Mouse (Mus musculus): ENCODE results near the gene Mamdc4. TPM values are rescaled to one million over a fixed set of nuclear protein-coding genes. Genes with fewer than 3 reads are reported as not detected.

Mamdc4 gene
- polyA plus RNA-seq, 1 experiment: 1.3 TPM

GRCm38 (mm10) chr2:25582466-25583119 lies 7.9 kb upstream of the Mamdc4 start:
- Histone ChIP-seq H3K4me1 (ENCODE audit: control insufficient read depth, insufficient read depth, low read length) (peaks cover 4% of the 10 kb centered on the region), H3K4me3 (ENCODE audit: insufficient read depth, low read depth, low read length) (no peak overlapping the region), H3K36me3 (ENCODE audit: control insufficient read depth, insufficient read depth, low read length) (no peaks in the 10 kb centered on the region; the same call in 1 of the 2 replicates), H3K27ac (ENCODE audit: insufficient read depth, low read depth, low read length) (no peak overlapping the region), H3K27me3 (replicated peaks; ENCODE audit: control insufficient read depth, insufficient read depth, low read length) (peaks cover 7% of the 10 kb centered on the region)
- 50% methylated on average over 12 of the region's 12 CpGs for WGBS
- TF ChIP-seq POLR2A (IDR thresholded peaks at IDR 0.05; ENCODE audit: low read depth, low read length) (no peak), CTCF (conservative IDR thresholded peaks at IDR 0.05; ENCODE audit: insufficient read depth, insufficient read length, low read depth, low read length) (no peak)
- no peak for DNase-seq

- no peak overlapping the region for H3K4me3 ChIP-seq (ENCODE audit: insufficient read depth, low read depth, low read length)
- no peak for TF ChIP-seq POLR2A (IDR thresholded peaks at IDR 0.05; ENCODE audit: low read depth, low read length)
- DNase-seq: no peak
- H3K27me3 ChIP-seq (replicated peaks; ENCODE audit: control insufficient read depth, insufficient read depth, low read length): peaks cover 10% of the 10 kb centered on the region
- no peak overlapping the region for H3K27ac ChIP-seq (ENCODE audit: insufficient read depth, low read depth, low read length)
- peaks cover 4% of the 10 kb centered on the region for H3K4me1 ChIP-seq (ENCODE audit: control insufficient read depth, insufficient read depth, low read length)
- 16% methylated on average over 6 of the region's 6 CpGs for WGBS
- no peaks in the 10 kb centered on the region for H3K36me3 ChIP-seq (ENCODE audit: control insufficient read depth, insufficient read depth, low read length)
These were observed 7.3 kb upstream of the Mamdc4 start for GRCm38 (mm10) chr2:25581901-25582301.

- 3% methylated on average over 19 of the region's 19 CpGs for WGBS
- H3K27me3 ChIP-seq (replicated peaks; ENCODE audit: control insufficient read depth, insufficient read depth, low read length): peaks cover 10% of the 10 kb centered on the region
- peaks cover 4% of the 10 kb centered on the region for H3K4me1 ChIP-seq (ENCODE audit: control insufficient read depth, insufficient read depth, low read length)
- TF ChIP-seq CTCF (conservative IDR thresholded peaks at IDR 0.05; ENCODE audit: insufficient read depth, insufficient read length, low read depth, low read length) (peak; percentile 81), POLR2A (IDR thresholded peaks at IDR 0.05; ENCODE audit: low read depth, low read length) (no peak)
- no peaks in the 10 kb centered on the region for H3K36me3 ChIP-seq (ENCODE audit: control insufficient read depth, insufficient read depth, low read length)
- H3K27ac ChIP-seq (ENCODE audit: insufficient read depth, low read depth, low read length): no peak within 1 kb of the TSS
- peak; percentile 69 for DNase-seq
- peak within 1 kb of the TSS; percentile 12; the same call in 1 of the 2 replicates for H3K4me3 ChIP-seq (ENCODE audit: insufficient read depth, low read depth, low read length)
These were observed 6.7 kb upstream of the Mamdc4 start, which contains the start of gene Ajm1 for GRCm38 (mm10) chr2:25581294-25581864. Gene Ajm1, minus strand, starts transcription at chr2:25581757.

- Histone ChIP-seq H3K27me3 (replicated peaks; ENCODE audit: control insufficient read depth, insufficient read depth, low read length) (peaks cover 10% of the 10 kb centered on the region), H3K4me3 (ENCODE audit: insufficient read depth, low read depth, low read length) (no peak overlapping the region), H3K4me1 (ENCODE audit: control insufficient read depth, insufficient read depth, low read length) (peaks cover 6% of the 10 kb centered on the region), H3K27ac (ENCODE audit: insufficient read depth, low read depth, low read length) (no peak overlapping the region), H3K36me3 (ENCODE audit: control insufficient read depth, insufficient read depth, low read length) (no peaks in the 10 kb centered on the region)
- TF ChIP-seq CTCF (conservative IDR thresholded peaks at IDR 0.05; ENCODE audit: insufficient read depth, insufficient read length, low read depth, low read length) (no peak), POLR2A (IDR thresholded peaks at IDR 0.05; ENCODE audit: low read depth, low read length) (no peak)
- no peak for DNase-seq
- 23% methylated on average over 6 of the region's 6 CpGs for WGBS
These were observed 6.0 kb upstream of the Mamdc4 start for GRCm38 (mm10) chr2:25580621-25581101.

GRCm38 (mm10) chr2:25579737-25580460 lies 5.3 kb upstream of the Mamdc4 start:
- DNase-seq: peak; percentile 58
- TF ChIP-seq POLR2A (IDR thresholded peaks at IDR 0.05; ENCODE audit: low read depth, low read length) (no peak), CTCF (conservative IDR thresholded peaks at IDR 0.05; ENCODE audit: insufficient read depth, insufficient read length, low read depth, low read length) (peak; percentile 67)
- H3K27me3 ChIP-seq (replicated peaks; ENCODE audit: control insufficient read depth, insufficient read depth, low read length): peaks cover 10% of the 10 kb centered on the region
- no peak overlapping the region for H3K27ac ChIP-seq (ENCODE audit: insufficient read depth, low read depth, low read length)
- peaks cover 10% of the 10 kb centered on the region for H3K4me1 ChIP-seq (ENCODE audit: control insufficient read depth, insufficient read depth, low read length)
- no peak overlapping the region for H3K4me3 ChIP-seq (ENCODE audit: insufficient read depth, low read depth, low read length)
- WGBS: 5% methylated on average over 27 of the region's 27 CpGs
- no peaks in the 10 kb centered on the region for H3K36me3 ChIP-seq (ENCODE audit: control insufficient read depth, insufficient read depth, low read length)

- peaks cover 10% of the 10 kb centered on the region for H3K27me3 ChIP-seq (replicated peaks; ENCODE audit: control insufficient read depth, insufficient read depth, low read length)
These were observed 4.4 kb upstream of the Mamdc4 start for GRCm38 (mm10) chr2:25578796-25579736.

More at GRCm38 (mm10) chr2:25578796-25579736, 4.4 kb upstream of the Mamdc4 start:
- H3K27ac ChIP-seq (ENCODE audit: insufficient read depth, low read depth, low read length): no peak overlapping the region
- H3K4me1 ChIP-seq (ENCODE audit: control insufficient read depth, insufficient read depth, low read length): peaks cover 10% of the 10 kb centered on the region
- no peaks in the 10 kb centered on the region for H3K36me3 ChIP-seq (ENCODE audit: control insufficient read depth, insufficient read depth, low read length)
- TF ChIP-seq CTCF (conservative IDR thresholded peaks at IDR 0.05; ENCODE audit: insufficient read depth, insufficient read length, low read depth, low read length): no peak
- TF ChIP-seq POLR2A (IDR thresholded peaks at IDR 0.05; ENCODE audit: low read depth, low read length): no peak
- H3K4me3 ChIP-seq (ENCODE audit: insufficient read depth, low read depth, low read length): no peak overlapping the region
- 6% methylated on average over 77 of the region's 77 CpGs for WGBS
- no peak for DNase-seq

Measured in kidney, adult 2 months (tissue).